Mouse (Mus musculus) liver, embryonic 16.5 days (tissue): ENCODE data around the gene Med22. TPM values are rescaled to one million over a fixed set of nuclear protein-coding genes. Genes with fewer than 3 reads are reported as not detected.

Experiments
- ATAC-seq: fragments of 200-750 bp; cut with Nextera tagmentation; 2 replicates; pipeline ENCODE4 v1.8.0; 2017; ENCODE audit warnings: low read depth, mild to moderate bottlenecking, moderate number of reproducible peaks, moderate library complexity
- H3K27ac ChIP-seq: fragments of 300-500 bp; sonication (generic); 2 replicates; pipeline ENCODE4 v1.5.1; 2014; ENCODE audit warnings: mild to moderate bottlenecking, low read length
- H3K27me3 ChIP-seq: fragments of 300-500 bp; sonication (generic); 2 replicates; pipeline ENCODE4 v1.6.1; 2014; ENCODE audit warnings: low read depth, low read length, mixed read lengths; ENCODE audit not compliant: control insufficient read depth, insufficient read depth
- H3K36me3 ChIP-seq: fragments of 300-500 bp; sonication (generic); 2 replicates; pipeline ENCODE4 v1.6.1; 2014; ENCODE audit warnings: mild to moderate bottlenecking; ENCODE audit not compliant: control insufficient read depth, insufficient read depth
- H3K4me1 ChIP-seq: fragments of 300-500 bp; sonication (generic); 2 replicates; pipeline ENCODE4 v1.6.1; 2014; ENCODE audit warnings: low read depth, low read length, mixed read lengths; ENCODE audit not compliant: control insufficient read depth
- H3K4me2 ChIP-seq: fragments of 300-500 bp; sonication (generic); 2 replicates; pipeline ENCODE4 v1.6.1; 2014; ENCODE audit warnings: low read depth, low read length, mixed read lengths
- H3K4me3 ChIP-seq: fragments of 300-500 bp; sonication (generic); 2 replicates; pipeline ENCODE4 v1.5.1; 2014; ENCODE audit warnings: low read depth, mild to moderate bottlenecking, low read length
- H3K9ac ChIP-seq: fragments of 300-500 bp; sonication (generic); 2 replicates; pipeline ENCODE4 v1.6.1; 2014; ENCODE audit warnings: low read depth, low read length
- H3K9me3 ChIP-seq: fragments of 300-500 bp; sonication (generic); replicated peaks from 2 replicates; pipeline ENCODE4 v1.6.1; 2016; ENCODE audit warnings: low read length; ENCODE audit not compliant: control insufficient read depth
- WGBS: fragments of 180-500 bp; shearing (Covaris S2); extraction: QIAGEN DNeasy Blood & Tissue Kit; methylation state at CpG from one replicate; pipeline ENCODE4 v1.1.7; 2014; ENCODE audit not compliant: insufficient replicate concordance; 5-methylcytosine and 5-hydroxymethylcytosine counted together
- polyA plus RNA-seq: library from polyadenylated mRNA; unstranded; fragments of >200 nt; fragmentation: Nextera tagmentation; extraction: Ambion mirVana; gene quantifications from 2 replicates; pipeline ENCODE4 v1.2.1, GENCODE M21; 2015

The Med22 gene
- polyA plus RNA-seq, 1 experiment from 2014 or later: 19.5 TPM

DNA sequence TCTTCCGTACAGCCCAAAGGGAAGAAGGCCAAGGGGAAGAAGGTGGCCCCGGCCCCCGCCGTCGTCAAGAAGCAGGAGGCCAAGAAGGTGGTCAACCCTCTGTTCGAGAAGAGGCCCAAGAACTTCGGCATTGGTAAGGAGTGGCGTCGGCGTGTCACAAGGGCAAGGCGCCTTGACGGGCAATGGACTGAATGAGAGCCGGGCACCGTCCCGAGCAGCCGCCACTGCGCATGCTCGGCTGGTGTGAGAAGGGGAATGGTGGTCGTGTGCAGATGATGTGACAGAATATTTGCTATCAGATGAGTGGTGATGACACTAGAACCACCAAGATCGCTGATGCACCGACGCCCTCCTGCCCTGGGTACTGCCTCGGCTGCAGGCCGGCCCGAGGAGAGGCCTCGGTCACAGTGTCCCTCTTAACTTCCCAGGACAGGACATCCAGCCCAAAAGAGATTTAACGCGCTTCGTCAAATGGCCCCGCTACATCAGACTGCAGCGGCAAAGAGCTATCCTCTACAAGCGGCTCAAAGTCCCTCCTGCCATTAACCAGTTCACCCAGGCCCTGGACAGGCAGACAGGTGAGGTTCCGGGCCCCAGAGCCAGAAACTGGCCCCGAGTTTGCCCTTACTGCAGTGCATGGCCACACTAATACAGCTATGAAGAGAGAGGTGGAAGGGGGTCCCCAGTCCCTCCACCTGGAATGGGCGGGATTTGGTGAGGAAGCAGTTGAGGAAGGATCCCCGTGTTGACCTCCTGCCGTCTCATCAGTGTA is 703 bp upstream of the Med22 start:
- H3K4me1 ChIP-seq: peaks cover 39% of the 10 kb centered on the region
- WGBS: under 1% methylated on average over 37 of the region's 37 CpGs
- peak overlapping the region; percentile 73 for H3K27ac ChIP-seq
- peak; percentile 22 for ATAC-seq
- peak overlapping the region; percentile 85 for H3K9ac ChIP-seq
- H3K36me3 ChIP-seq: peaks cover 41% of the 10 kb centered on the region
- no peaks in the 10 kb centered on the region for H3K9me3 ChIP-seq
- H3K27me3 ChIP-seq: no peaks in the 10 kb centered on the region
- peak overlapping the region; percentile 74 for H3K4me2 ChIP-seq
- H3K4me3 ChIP-seq: peak overlapping the region; percentile 69

DNA sequence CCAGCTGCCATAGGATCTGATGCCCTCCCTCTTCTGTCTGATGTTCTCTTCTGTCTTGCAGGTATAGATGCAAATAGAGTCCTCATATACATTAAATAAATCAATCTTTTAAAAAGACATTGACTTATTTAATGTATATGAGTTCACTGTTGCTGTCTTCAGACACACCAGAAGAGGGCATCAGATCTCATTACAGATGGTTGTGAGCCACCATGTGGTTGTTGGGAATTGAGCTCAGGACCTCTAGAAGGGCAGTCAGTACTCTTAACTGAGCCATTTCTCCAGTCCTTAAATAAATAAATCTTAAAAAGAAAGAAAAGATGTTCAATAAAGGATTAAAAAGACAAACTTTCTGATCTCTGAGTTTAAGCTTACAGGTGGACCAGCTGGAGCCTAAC is 1.1 kb downstream of the Med22 start:
- Histone ChIP-seq H3K27ac (peak overlapping the region; percentile 89; the same call in 1 of the 2 replicates), H3K9ac (peak overlapping the region; percentile 70), H3K4me2 (peak overlapping the region; percentile 75), H3K4me1 (peaks cover 27% of the 10 kb centered on the region), H3K4me3 (peak overlapping the region; percentile 69), H3K27me3 (no peaks in the 10 kb centered on the region), H3K36me3 (peaks cover 44% of the 10 kb centered on the region), H3K9me3 (no peaks in the 10 kb centered on the region)
- no peak for ATAC-seq

DNA sequence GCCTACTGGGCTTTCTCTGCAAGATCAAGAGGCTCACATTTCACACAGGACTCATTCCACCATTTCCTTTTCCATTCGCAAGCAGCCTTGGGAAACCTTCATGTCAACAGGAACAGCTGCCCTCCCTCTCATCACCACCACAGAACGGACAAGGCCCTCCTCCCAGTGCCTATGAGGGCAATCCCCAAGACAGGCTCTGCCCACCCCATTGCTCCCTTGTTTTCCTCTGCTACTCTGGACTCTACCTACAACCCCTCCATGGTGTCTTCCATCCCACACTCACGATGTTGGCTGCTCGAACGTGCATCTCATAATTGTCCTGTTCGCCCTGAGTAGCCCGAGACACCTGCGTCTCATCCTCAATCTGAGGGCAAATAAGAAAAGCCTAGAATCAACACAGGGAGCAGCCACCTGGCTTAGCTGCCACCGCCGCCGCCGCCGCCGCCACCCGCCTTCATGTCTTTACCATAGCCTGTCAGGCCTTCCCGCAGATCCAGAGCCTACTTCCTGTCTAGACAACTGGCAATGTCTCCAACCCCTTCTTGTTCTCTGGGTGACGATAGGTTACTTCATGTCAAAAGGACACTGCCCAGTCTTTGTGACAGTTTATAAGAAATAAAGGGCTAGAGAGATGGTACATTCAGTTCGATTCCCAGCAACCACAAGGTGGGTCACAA is 1.6 kb downstream of the Med22 start:
- H3K9ac ChIP-seq: peak overlapping the region; percentile 70
- no peaks in the 10 kb centered on the region for H3K27me3 ChIP-seq
- H3K36me3 ChIP-seq: peaks cover 39% of the 10 kb centered on the region
- no peak for ATAC-seq
- H3K4me2 ChIP-seq: peak overlapping the region; percentile 75
- no peaks in the 10 kb centered on the region for H3K9me3 ChIP-seq
- H3K27ac ChIP-seq: 0 out of 2 replicates have a peak overlapping the region, but pooled peaks have one; percentile 89
- peak overlapping the region; percentile 69 for H3K4me3 ChIP-seq
- peaks cover 29% of the 10 kb centered on the region for H3K4me1 ChIP-seq
- WGBS: 60% methylated on average over 18 of the region's 18 CpGs

DNA sequence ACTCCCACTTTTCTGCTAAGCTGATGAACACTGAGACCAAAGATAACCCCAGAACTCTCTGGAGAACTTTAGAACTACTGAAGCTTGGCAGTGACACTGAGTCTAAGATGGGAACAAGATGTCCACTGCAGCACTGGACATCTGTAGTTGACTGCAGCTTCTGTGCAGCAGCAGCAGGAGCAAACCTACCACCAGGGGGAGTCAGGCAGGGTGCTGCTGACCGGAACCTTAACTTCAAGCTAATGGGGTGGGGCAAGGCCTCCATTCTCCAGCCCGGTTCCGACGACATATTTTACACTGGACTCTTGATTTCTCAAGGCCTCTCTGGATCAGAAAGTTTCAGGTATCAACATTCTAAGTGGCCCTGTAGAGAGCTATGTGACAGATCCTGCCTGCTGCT is 3.4 kb downstream of the Med22 start:
- Histone ChIP-seq H3K9me3 (no peaks in the 10 kb centered on the region), H3K27me3 (no peaks in the 10 kb centered on the region), H3K4me3 (no peak overlapping the region), H3K4me1 (peaks cover 29% of the 10 kb centered on the region), H3K27ac (no peak overlapping the region), H3K9ac (no peak overlapping the region), H3K36me3 (peaks cover 22% of the 10 kb centered on the region), H3K4me2 (no peak overlapping the region)
- no peak for ATAC-seq
- WGBS: 35% methylated on average over 4 of the region's 4 CpGs

DNA sequence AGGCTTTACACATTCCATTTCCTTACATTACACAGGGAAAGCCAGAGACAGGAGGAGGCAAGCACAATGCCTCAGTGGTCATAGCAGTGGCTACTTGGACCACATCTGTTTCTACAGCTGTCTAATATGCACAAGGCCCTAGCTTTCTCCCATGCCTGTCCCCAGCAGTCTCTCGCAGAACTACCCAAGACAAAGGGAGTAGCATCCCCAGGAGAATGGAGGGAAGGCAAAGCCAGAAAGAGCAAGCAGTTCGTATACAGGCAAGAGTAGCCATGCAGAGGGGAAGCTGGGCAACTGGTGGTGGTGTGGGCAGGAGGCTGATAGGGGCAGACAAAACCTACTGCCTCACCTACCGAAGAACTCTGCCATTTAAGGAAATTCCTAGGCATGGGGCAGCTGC is 4.0 kb downstream of the Med22 start:
- Histone ChIP-seq H3K27me3 (no peaks in the 10 kb centered on the region), H3K9me3 (no peaks in the 10 kb centered on the region), H3K27ac (no peak overlapping the region), H3K36me3 (peaks cover 17% of the 10 kb centered on the region), H3K4me1 (peaks cover 31% of the 10 kb centered on the region), H3K4me2 (no peak overlapping the region), H3K9ac (no peak overlapping the region), H3K4me3 (no peak overlapping the region)
- ATAC-seq: no peak
- WGBS: 76% methylated on average over 3 of the region's 3 CpGs

DNA sequence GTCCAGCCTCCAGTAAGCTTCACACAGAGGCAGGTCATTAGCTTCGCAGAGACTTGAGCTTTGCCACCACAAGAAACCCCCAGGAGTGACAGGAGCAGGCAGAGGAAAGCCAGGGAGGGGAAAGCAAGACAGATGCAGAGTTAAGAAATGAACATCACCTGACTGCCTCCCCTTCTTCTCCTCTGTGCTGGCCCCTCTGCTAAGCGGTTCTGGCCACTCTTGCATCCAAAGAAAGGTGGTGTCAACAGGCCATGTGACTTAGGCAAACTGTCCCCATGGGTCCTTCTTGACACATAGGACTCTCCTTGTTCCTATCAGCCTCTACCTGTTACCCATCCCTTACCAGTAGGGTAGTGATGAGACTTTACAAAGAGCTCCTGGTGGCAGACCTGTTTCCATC is 4.5 kb downstream of the Med22 start:
- Histone ChIP-seq H3K9ac (no peak overlapping the region), H3K4me1 (peaks cover 36% of the 10 kb centered on the region)

DNA sequence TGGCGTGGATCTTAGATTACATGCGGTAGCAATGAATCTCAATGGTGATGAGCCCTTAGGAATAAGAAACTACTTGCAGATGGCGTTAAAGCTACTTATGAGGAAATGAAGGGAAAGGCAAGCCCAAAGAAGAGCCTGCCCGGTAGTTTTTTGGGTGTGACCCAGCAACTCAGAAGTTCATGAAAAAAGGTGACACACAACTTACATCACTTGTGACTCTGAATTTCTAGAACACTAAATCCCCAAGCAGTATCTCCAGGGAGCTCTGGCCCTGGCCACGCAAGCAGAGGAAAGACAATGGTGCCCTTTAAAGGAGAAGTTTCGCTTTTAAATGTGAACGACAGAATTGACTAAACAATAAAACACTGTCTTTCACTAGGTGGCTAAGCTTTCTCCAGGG is 7.2 kb downstream of the Med22 start:
- 8% methylated on average over 7 of the region's 7 CpGs for WGBS
- Histone ChIP-seq H3K4me3 (peak overlapping the region; percentile 84), H3K9ac (peak overlapping the region; percentile 80), H3K9me3 (no peaks in the 10 kb centered on the region), H3K36me3 (peaks cover 30% of the 10 kb centered on the region), H3K4me1 (peaks cover 28% of the 10 kb centered on the region), H3K4me2 (peak overlapping the region; percentile 78), H3K27ac (peak overlapping the region; percentile 80), H3K27me3 (no peaks in the 10 kb centered on the region)
- no peak for ATAC-seq

More for the DNA sequence above, 4.5 kb downstream of the Med22 start:
- H3K27me3 ChIP-seq: no peaks in the 10 kb centered on the region
- WGBS: 86% methylated on average over 2 of the region's 2 CpGs
- no peak overlapping the region for H3K4me2 ChIP-seq
- no peaks in the 10 kb centered on the region for H3K9me3 ChIP-seq
- H3K27ac ChIP-seq: no peak overlapping the region
- no peak overlapping the region for H3K4me3 ChIP-seq
- peaks cover 17% of the 10 kb centered on the region for H3K36me3 ChIP-seq
- ATAC-seq: no peak

DNA sequence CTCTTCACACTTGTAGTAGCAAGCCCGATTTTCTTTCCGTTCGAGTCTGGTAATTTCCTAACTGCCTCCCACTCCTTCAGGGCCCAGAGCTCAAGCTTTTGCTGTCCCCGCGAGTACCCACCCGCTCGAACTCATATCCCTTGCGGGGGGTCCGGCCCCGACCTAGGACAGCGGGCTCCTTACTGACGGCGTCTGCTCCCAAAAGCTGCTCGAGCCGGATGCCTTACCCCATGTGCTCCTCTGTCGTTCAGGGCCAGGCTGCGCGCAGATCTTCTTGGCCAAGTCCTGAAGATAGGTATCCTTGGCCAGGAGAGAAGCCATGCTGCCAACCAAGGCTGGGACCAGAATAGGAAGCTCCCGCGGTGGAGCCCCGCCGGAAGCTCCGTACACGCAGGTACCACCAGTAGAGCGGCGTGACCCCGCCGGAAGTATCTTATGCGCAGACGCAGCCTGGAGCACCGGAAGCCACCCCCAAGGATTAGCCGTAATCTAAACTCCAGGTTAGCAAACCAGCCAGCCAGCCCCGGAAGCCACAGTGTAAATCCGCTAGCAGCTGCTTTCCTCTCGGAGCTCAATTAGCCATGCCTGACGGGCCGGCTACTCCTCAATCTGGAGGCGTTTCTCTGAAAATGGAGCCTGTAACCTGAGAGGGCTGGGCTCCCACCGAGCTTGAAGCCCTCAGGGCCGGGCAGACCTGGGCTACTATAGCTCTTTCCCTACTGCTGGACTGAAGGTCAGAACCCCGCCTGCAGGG is 7.8 kb downstream of the Med22 start, which contains the start of gene Surf6:
Surf6 (minus strand) TSS at position 413 of the 754 bp plus-strand sequence.
- peak; percentile 94 for ATAC-seq

More for the DNA sequence above, 7.8 kb downstream of the Med22 start, which contains the start of gene Surf6:
- peak within 1 kb of the TSS; percentile 84 for H3K4me3 ChIP-seq
- H3K4me1 ChIP-seq: peaks cover 23% of the 10 kb centered on the region
- WGBS: under 1% methylated on average over 41 of the region's 41 CpGs
- H3K27me3 ChIP-seq: no peaks in the 10 kb centered on the region
- H3K9ac ChIP-seq: peak within 1 kb of the TSS; percentile 80
- peak within 1 kb of the TSS; percentile 78 for H3K4me2 ChIP-seq
- H3K9me3 ChIP-seq: no peaks in the 10 kb centered on the region
- peaks cover 24% of the 10 kb centered on the region for H3K36me3 ChIP-seq
- peak within 1 kb of the TSS; percentile 80 for H3K27ac ChIP-seq
